Mouse (Mus musculus): ENCODE results near the gene Tedc1. TPM values are rescaled to one million over a fixed set of nuclear protein-coding genes. Genes with fewer than 3 reads are reported as not detected.
"Not testable (repeated sequence)": the region's sequence is repeated elsewhere in the genome, so short reads cannot be mapped to it uniquely, and the experiment has no call there.

Gene Tedc1
- polyA plus RNA-seq, 1 experiment from 2014 or later = 0.63 TPM

- WGBS (ENCODE audit: missing documents) = 28% methylated on average over 42 of the region's 56 CpGs
Measured at GRCm38 (mm10) chr12:113187584-113188295, 31.5 kb downstream of the Tedc1 start.

GRCm38 (mm10) chr12:113188349-113189055, 32.3 kb downstream of the Tedc1 start:
- Histone ChIP-seq H3K4me3 (ENCODE audit: inconsistent target) (no peak overlapping the region), H3K36me3 (ENCODE audit: inconsistent target) (no peaks in the 10 kb centered on the region), H3K79me2 (ENCODE audit: inconsistent target) (no peaks in the 10 kb centered on the region), H3K27ac (no peak overlapping the region)
- 98% methylated on average over 46 of the region's 51 CpGs for WGBS (ENCODE audit: missing documents)

More at GRCm38 (mm10) chr12:113187584-113188295, 31.5 kb downstream of the Tedc1 start:
- no peak overlapping the region for H3K4me3 ChIP-seq (ENCODE audit: inconsistent target)
- no peak overlapping the region for H3K27ac ChIP-seq
- no peaks in the 10 kb centered on the region for H3K36me3 ChIP-seq (ENCODE audit: inconsistent target)
- H3K79me2 ChIP-seq (ENCODE audit: inconsistent target) = no peaks in the 10 kb centered on the region

GRCm38 (mm10) chr12:113193423-113193822, 37.2 kb downstream of the Tedc1 start:
- Histone ChIP-seq H3K79me2 (ENCODE audit: inconsistent target) (no peaks in the 10 kb centered on the region), H3K36me3 (ENCODE audit: inconsistent target) (no peaks in the 10 kb centered on the region), H3K27ac (no peak overlapping the region), H3K4me3 (ENCODE audit: inconsistent target) (no peak overlapping the region)
- WGBS (ENCODE audit: missing documents) = 77% methylated on average over 2 of the region's 2 CpGs

- H3K27ac ChIP-seq; H3K4me3 ChIP-seq (ENCODE audit: inconsistent target); H3K36me3 ChIP-seq (ENCODE audit: inconsistent target); H3K79me2 ChIP-seq (ENCODE audit: inconsistent target): not testable (repeated sequence)
- WGBS (ENCODE audit: missing documents) = no CpG with 5 or more reads among the region's 6 CpGs
Measured at GRCm38 (mm10) chr12:113199132-113199531, 42.9 kb downstream of the Tedc1 start.

- Histone ChIP-seq H3K27ac (no peak overlapping the region), H3K4me3 (ENCODE audit: inconsistent target) (no peak overlapping the region), H3K79me2 (ENCODE audit: inconsistent target) (no peaks in the 10 kb centered on the region), H3K36me3 (ENCODE audit: inconsistent target) (no peaks in the 10 kb centered on the region)
- WGBS (ENCODE audit: missing documents) = 93% methylated on average over 4 of the region's 4 CpGs
Measured at GRCm38 (mm10) chr12:113201301-113201700, 45.1 kb downstream of the Tedc1 start.

GRCm38 (mm10) chr12:113202008-113202407, 45.8 kb downstream of the Tedc1 start:
- H3K27ac ChIP-seq = no peak overlapping the region
- no peaks in the 10 kb centered on the region for H3K79me2 ChIP-seq (ENCODE audit: inconsistent target)
- no peaks in the 10 kb centered on the region for H3K36me3 ChIP-seq (ENCODE audit: inconsistent target)
- H3K4me3 ChIP-seq (ENCODE audit: inconsistent target) = no peak overlapping the region

GRCm38 (mm10) chr12:113203522-113203921, 47.3 kb downstream of the Tedc1 start:
- H3K4me3 ChIP-seq (ENCODE audit: inconsistent target) = no peak overlapping the region
- 91% methylated on average over 7 of the region's 7 CpGs for WGBS (ENCODE audit: missing documents)
- H3K36me3 ChIP-seq (ENCODE audit: inconsistent target) = no peaks in the 10 kb centered on the region
- H3K27ac ChIP-seq = no peak overlapping the region
- H3K79me2 ChIP-seq (ENCODE audit: inconsistent target) = no peaks in the 10 kb centered on the region

- H3K79me2 ChIP-seq (ENCODE audit: inconsistent target) = no peaks in the 10 kb centered on the region
- 86% methylated on average over 6 of the region's 7 CpGs for WGBS (ENCODE audit: missing documents)
- no peak overlapping the region for H3K27ac ChIP-seq
Measured at GRCm38 (mm10) chr12:113205251-113205942, 49.2 kb downstream of the Tedc1 start.

GRCm38 (mm10) chr12:113207737-113208136, 51.5 kb downstream of the Tedc1 start:
- no peak overlapping the region for H3K27ac ChIP-seq
- 84% methylated on average over 6 of the region's 6 CpGs for WGBS (ENCODE audit: missing documents)

More at GRCm38 (mm10) chr12:113205251-113205942, 49.2 kb downstream of the Tedc1 start:
- no peaks in the 10 kb centered on the region for H3K36me3 ChIP-seq (ENCODE audit: inconsistent target)
- H3K4me3 ChIP-seq (ENCODE audit: inconsistent target) = no peak overlapping the region

GRCm38 (mm10) chr12:113210586-113211378, 54.6 kb downstream of the Tedc1 start:
- 69% methylated on average over 17 of the region's 17 CpGs for WGBS (ENCODE audit: missing documents)
- Histone ChIP-seq H3K79me2 (ENCODE audit: inconsistent target) (no peaks in the 10 kb centered on the region), H3K4me3 (ENCODE audit: inconsistent target) (no peak overlapping the region), H3K36me3 (ENCODE audit: inconsistent target) (no peaks in the 10 kb centered on the region), H3K27ac (no peak overlapping the region)

More at GRCm38 (mm10) chr12:113207737-113208136, 51.5 kb downstream of the Tedc1 start:
- Histone ChIP-seq H3K36me3 (ENCODE audit: inconsistent target) (no peaks in the 10 kb centered on the region), H3K79me2 (ENCODE audit: inconsistent target) (no peaks in the 10 kb centered on the region), H3K4me3 (ENCODE audit: inconsistent target) (no peak overlapping the region)

GRCm38 (mm10) chr12:113211772-113212171, 55.6 kb downstream of the Tedc1 start:
- Histone ChIP-seq H3K27ac (no peak overlapping the region), H3K79me2 (ENCODE audit: inconsistent target) (no peaks in the 10 kb centered on the region), H3K4me3 (ENCODE audit: inconsistent target) (no peak overlapping the region), H3K36me3 (ENCODE audit: inconsistent target) (no peaks in the 10 kb centered on the region)
- 80% methylated on average over 5 of the region's 5 CpGs for WGBS (ENCODE audit: missing documents)

- WGBS (ENCODE audit: missing documents) = 58% methylated on average over 10 of the region's 10 CpGs
- H3K79me2 ChIP-seq (ENCODE audit: inconsistent target) = no peaks in the 10 kb centered on the region
- no peak overlapping the region for H3K27ac ChIP-seq
- H3K4me3 ChIP-seq (ENCODE audit: inconsistent target) = no peak overlapping the region
- no peaks in the 10 kb centered on the region for H3K36me3 ChIP-seq (ENCODE audit: inconsistent target)
Measured at GRCm38 (mm10) chr12:113212326-113212924, 56.2 kb downstream of the Tedc1 start.

- Histone ChIP-seq H3K79me2 (ENCODE audit: inconsistent target) (no peaks in the 10 kb centered on the region), H3K27ac (no peak overlapping the region), H3K36me3 (ENCODE audit: inconsistent target) (no peaks in the 10 kb centered on the region), H3K4me3 (ENCODE audit: inconsistent target) (no peak overlapping the region)
- 97% methylated on average over 2 of the region's 2 CpGs for WGBS (ENCODE audit: missing documents)
Measured at GRCm38 (mm10) chr12:113213226-113213625, 57.0 kb downstream of the Tedc1 start.

Data from macrophage (primary cell).